ENCODE assay signal across 20 mouse cellular contexts in genomic region chr10:68110607-68111006, GRCm38 (mm10).
DNase-seq lines count a peak whose midpoint lies in the region; ATAC-seq and TF ChIP-seq lines count a peak whose summit lies in the region.
"Had no signal": no experiment of that assay in that cellular context is flagged by ENCODE, and none has a peak within 500 bp of the region (broad histone marks: within the 10 kb centered on the region; RNA-seq: fewer than 3 reads in every experiment).

No protein-coding gene starts in this region.

- H3K4me3 ChIP-seq in heart, postnatal 0 days (ENCODE audit: low read depth, low read length), result no peak overlapping the region
- H3K4me3 ChIP-seq in liver, postnatal 0 days (ENCODE audit: low read depth, low read length), result no peak overlapping the region
- no peak overlapping the region for H3K4me3 ChIP-seq in liver, embryonic 12.5 days
- H3K4me3 ChIP-seq: forebrain, embryonic 15.5 days; midbrain, embryonic 15.5 days; neural tube, embryonic 15.5 days had no signal

- TF ChIP-seq CTCF in heart, postnatal 0 days (IDR thresholded peaks at IDR 0.05; ENCODE audit: low read depth), result no peak
- no peak for TF ChIP-seq CTCF in liver, postnatal 0 days (IDR thresholded peaks at IDR 0.05; ENCODE audit: low read depth)

- no peak for TF ChIP-seq EP300 in heart, postnatal 0 days (IDR thresholded peaks at IDR 0.05; ENCODE audit: low read depth)
- no peak for TF ChIP-seq EP300 in liver, postnatal 0 days (IDR thresholded peaks at IDR 0.05; ENCODE audit: low read depth)

- no peaks in the 10 kb centered on the region for H3K27me3 ChIP-seq in heart, postnatal 0 days (ENCODE audit: control insufficient read depth, insufficient read depth, low read length)
- H3K27me3 ChIP-seq in liver, postnatal 0 days (ENCODE audit: insufficient read depth, low read length), result no peaks in the 10 kb centered on the region
- no peaks in the 10 kb centered on the region for H3K27me3 ChIP-seq in liver, embryonic 12.5 days (replicated peaks)
- H3K27me3 ChIP-seq: CH12.LX; forebrain, embryonic 15.5 days; midbrain, embryonic 15.5 days; neural tube, embryonic 15.5 days had no signal

- intact Hi-C loops in gastrocnemius, postnatal 36 days (cut with DNase I), result no loop called here
- intact Hi-C loops in heart, postnatal 25 days (cut with DNase I), result no loop called here

- no peak overlapping the region for H3K9ac ChIP-seq in heart, postnatal 0 days (replicated peaks; ENCODE audit: low read depth, low read length)
- no peak overlapping the region for H3K9ac ChIP-seq in liver, postnatal 0 days (replicated peaks)
- H3K9ac ChIP-seq in liver, embryonic 12.5 days, result no peak overlapping the region
- H3K9ac ChIP-seq: forebrain, embryonic 15.5 days; hindbrain, embryonic 14.5 days; lung, embryonic 14.5 days; midbrain, embryonic 15.5 days; neural tube, embryonic 15.5 days had no signal

- no peak overlapping the region for H3K4me2 ChIP-seq in heart, postnatal 0 days (ENCODE audit: low read depth, low read length)
- H3K4me2 ChIP-seq in liver, postnatal 0 days (ENCODE audit: low read depth, low read length), result no peak overlapping the region
- H3K4me2 ChIP-seq in liver, embryonic 12.5 days, result no peak overlapping the region
- H3K4me2 ChIP-seq: forebrain, embryonic 15.5 days; hindbrain, embryonic 14.5 days; lung, embryonic 14.5 days; midbrain, embryonic 15.5 days; neural tube, embryonic 15.5 days had no signal

- ATAC-seq in heart, postnatal 0 days (ENCODE audit: insufficient read depth, low read depth), result no peak
- no peak for ATAC-seq in liver, postnatal 0 days
- no peak for ATAC-seq in liver, embryonic 12.5 days
- ATAC-seq: forebrain, embryonic 15.5 days; intestine, postnatal 0 days; midbrain, embryonic 15.5 days had no signal

- 0 out of 2 replicates have a peak, but pooled peaks cover 12% of the 10 kb centered on the region for H3K4me1 ChIP-seq in heart, postnatal 0 days (ENCODE audit: control insufficient read depth, insufficient read depth)
- H3K4me1 ChIP-seq in liver, postnatal 0 days (ENCODE audit: insufficient read depth), result peaks cover 3% of the 10 kb centered on the region; the same call in 1 of the 2 replicates
- H3K4me1 ChIP-seq in liver, embryonic 12.5 days, result peaks cover 8% of the 10 kb centered on the region; the same call in 1 of the 2 replicates

- H3K36me3 ChIP-seq in heart, postnatal 0 days (replicated peaks; ENCODE audit: control insufficient read depth, insufficient read depth, low read length), result peaks cover 24% of the 10 kb centered on the region
- H3K36me3 ChIP-seq in liver, postnatal 0 days (replicated peaks; ENCODE audit: insufficient read depth, low read length), result peaks cover 22% of the 10 kb centered on the region
- 0 out of 2 replicates have a peak, but pooled peaks cover 2% of the 10 kb centered on the region for H3K36me3 ChIP-seq in liver, embryonic 12.5 days
- H3K36me3 ChIP-seq: forebrain, embryonic 15.5 days; midbrain, embryonic 15.5 days; neural tube, embryonic 15.5 days had no signal

- peak overlapping the region; percentile 33 for H3K27ac ChIP-seq in heart, postnatal 0 days (ENCODE audit: low read depth)
- H3K27ac ChIP-seq in liver, postnatal 0 days (ENCODE audit: low read depth), result 0 out of 2 replicates have a peak overlapping the region, but pooled peaks have one; percentile 16
- no peak overlapping the region for H3K27ac ChIP-seq in liver, embryonic 12.5 days
- H3K27ac ChIP-seq: forebrain, embryonic 15.5 days; hindbrain, embryonic 14.5 days; kidney, postnatal 0 days; midbrain, embryonic 15.5 days; neural tube, embryonic 15.5 days had no signal

- DNase-seq in gastrocnemius, postnatal 25 days, result peak; percentile 57
- no peak for DNase-seq in gastrocnemius, postnatal 36 days
- no peak for DNase-seq in heart, postnatal 0 days (ENCODE audit: low spot score)
- DNase-seq in heart, postnatal 25 days (ENCODE audit: low spot score), result no peak
- no peak for DNase-seq in liver, postnatal 0 days
- DNase-seq in right cerebral cortex, postnatal 4 days, result no peak
- DNase-seq: cerebellum, adult 8-10 months; left cerebral cortex, postnatal 4 days; liver; lung, embryonic 14.5 days; lung, postnatal 36 days; right cerebral cortex, postnatal 14 days had no signal

- WGBS in heart, postnatal 0 days, result 60% methylated on average over 5 of the region's 5 CpGs
- 69% methylated on average over 5 of the region's 5 CpGs for WGBS in liver, postnatal 0 days (ENCODE audit: insufficient replicate concordance)
- 61% methylated on average over 5 of the region's 5 CpGs for WGBS in liver, embryonic 12.5 days (ENCODE audit: insufficient replicate concordance)

- H3K9me3 ChIP-seq in heart, postnatal 0 days (replicated peaks; ENCODE audit: control insufficient read depth, low read length), result no peaks in the 10 kb centered on the region
- H3K9me3 ChIP-seq in liver, postnatal 0 days (ENCODE audit: low read length), result no peaks in the 10 kb centered on the region
- H3K9me3 ChIP-seq in liver, embryonic 12.5 days (replicated peaks), result no peaks in the 10 kb centered on the region
- H3K9me3 ChIP-seq: forebrain, embryonic 15.5 days; midbrain, embryonic 15.5 days; neural tube, embryonic 15.5 days had no signal
